Mouse (Mus musculus) cortical plate, adult 2 months (tissue): ENCODE results near the gene Klk1b3. TPM values are rescaled to one million over a fixed set of nuclear protein-coding genes. Genes with fewer than 3 reads are reported as not detected.
"Not testable (repeated sequence)": the region's sequence is repeated elsewhere in the genome, so short reads cannot be mapped to it uniquely, and the experiment has no call there.

ENCODE experiments used
- H3K27ac ChIP-seq: fragments of 200-500 bp; 2 replicates; pipeline ENCODE4 v1.5.1; 2012; ENCODE audit warnings: low read length, control low read depth, inconsistent platforms; ENCODE audit not compliant: insufficient read depth
- H3K4me1 ChIP-seq: fragments of 200-500 bp; 2 replicates; pipeline ENCODE4 v1.6.1; 2011; ENCODE audit warnings: low read length; ENCODE audit not compliant: control insufficient read depth, insufficient read depth
- H3K4me3 ChIP-seq: fragments of 200-500 bp; 2 replicates; pipeline ENCODE4 v1.5.1; 2011; ENCODE audit warnings: mild to moderate bottlenecking, low read length, control low read depth; ENCODE audit not compliant: insufficient read depth
- CTCF ChIP-seq: fragments of 200-500 bp; IDR thresholded peaks from 2 replicates; pipeline ENCODE4 v1.5.1; 2011; ENCODE audit warnings: mild to moderate bottlenecking, control low read depth, low read length; ENCODE audit not compliant: insufficient read depth; ENCODE audit errors: extremely low read depth
- POLR2A ChIP-seq: fragments of 200-500 bp; IDR thresholded peaks from 2 replicates; pipeline ENCODE4 v1.6.1; 2011; ENCODE audit warnings: mild to moderate bottlenecking, low read length, control low read depth; ENCODE audit not compliant: insufficient read depth; ENCODE audit errors: extremely low read depth
- polyA plus RNA-seq: library from polyadenylated mRNA; depleted of rRNA; stranded (reverse); fragments of >200 nt; gene quantifications from 2 replicates; pipeline ENCODE4 v1.2.3, GENCODE M21; 2012; rRNA removed

Klk1b3 gene
- polyA plus RNA-seq, result 0.13 and 0.15 TPM in 2 replicates

DNA sequence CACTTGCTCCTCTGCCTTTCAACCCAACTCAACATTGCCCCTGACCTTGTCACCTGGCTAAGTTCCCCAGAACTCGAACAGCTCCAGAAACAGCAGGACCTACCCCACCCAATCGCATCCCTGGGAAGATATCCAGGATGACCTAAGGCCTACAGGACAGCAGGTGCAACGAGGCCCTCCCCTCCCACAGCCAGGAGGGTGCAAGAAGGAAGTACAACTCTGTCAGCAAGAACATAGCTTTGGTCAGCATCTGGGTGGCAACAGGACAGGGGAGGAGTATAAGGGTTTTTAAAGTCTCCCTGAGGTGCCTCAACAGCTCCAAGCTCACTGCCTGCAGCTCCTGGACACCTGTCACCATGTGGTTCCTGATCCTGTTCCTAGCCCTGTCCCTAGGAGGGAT is at the start of gene Klk1b3:
Gene Klk1b3, plus strand, starts transcription at position 301 of the 400 bp plus-strand sequence.
- Histone ChIP-seq H3K27ac (no peak within 1 kb of the TSS), H3K4me1 (no peaks in the 10 kb centered on the region), H3K4me3 (no peak within 1 kb of the TSS)
- TF ChIP-seq CTCF (no peak), POLR2A (no peak)

DNA sequence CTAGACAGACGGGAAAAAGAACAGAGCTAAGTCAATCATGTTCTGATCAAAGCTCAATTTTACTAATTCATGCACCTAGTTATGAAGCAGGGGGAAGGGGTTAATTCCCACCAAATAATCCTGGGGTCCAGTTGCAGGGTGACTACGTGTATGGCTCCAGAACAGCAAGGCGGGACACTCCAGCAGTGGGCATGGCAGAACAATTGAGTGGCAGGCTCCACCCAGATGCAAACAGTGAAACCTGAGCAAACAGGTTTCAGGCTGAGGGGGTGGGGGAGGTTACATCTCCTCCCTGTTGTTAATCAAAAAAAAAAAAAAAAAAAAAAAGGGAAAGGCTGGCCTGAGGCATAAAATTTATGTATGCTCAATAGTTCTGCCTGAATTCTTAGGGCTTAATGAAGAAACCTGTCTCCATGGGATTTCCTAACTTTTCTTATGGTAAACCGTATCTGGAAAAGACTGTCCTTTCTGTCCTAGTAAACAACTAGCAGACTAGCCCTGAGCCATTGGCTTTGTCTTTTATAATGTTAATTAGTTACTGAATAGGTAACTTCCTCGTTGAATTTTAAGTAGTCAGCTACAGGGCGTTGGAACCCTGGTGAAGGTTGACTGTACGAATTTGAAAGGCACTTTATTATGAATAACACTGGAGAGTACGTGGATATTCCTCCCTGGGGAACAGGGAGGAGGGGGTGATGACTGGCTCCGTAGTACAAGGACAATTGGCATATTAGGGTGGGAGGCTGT is 18.5 kb upstream of the Klk1b3 start:
- Histone ChIP-seq H3K4me1 (no peaks in the 10 kb centered on the region), H3K27ac (no peak overlapping the region), H3K4me3 (no peak overlapping the region)
- TF ChIP-seq CTCF, result no peak
- no peak for TF ChIP-seq POLR2A

DNA sequence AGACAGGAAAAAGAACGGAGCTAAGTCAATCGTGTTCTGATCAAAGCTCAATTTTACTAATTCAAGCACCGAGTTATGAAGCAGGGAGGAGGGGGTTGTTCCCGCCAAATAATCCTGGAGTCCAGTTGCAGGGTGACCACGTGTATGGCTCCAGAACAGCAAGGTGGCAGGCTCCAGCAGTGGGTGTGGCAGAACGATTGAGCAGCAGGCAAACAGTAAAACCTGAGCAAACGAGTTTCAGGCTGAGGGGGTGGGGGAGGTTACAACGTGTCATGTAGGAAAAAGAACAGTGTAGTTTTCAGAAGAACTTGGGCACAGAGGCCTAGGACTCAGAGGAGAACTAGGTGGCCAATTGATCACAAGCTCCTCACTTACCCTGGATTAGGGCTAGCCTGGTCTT is 11.5 kb upstream of the Klk1b3 start:
- H3K4me1 ChIP-seq, H3K27ac ChIP-seq, H3K4me3 ChIP-seq: not testable (repeated sequence)

DNA sequence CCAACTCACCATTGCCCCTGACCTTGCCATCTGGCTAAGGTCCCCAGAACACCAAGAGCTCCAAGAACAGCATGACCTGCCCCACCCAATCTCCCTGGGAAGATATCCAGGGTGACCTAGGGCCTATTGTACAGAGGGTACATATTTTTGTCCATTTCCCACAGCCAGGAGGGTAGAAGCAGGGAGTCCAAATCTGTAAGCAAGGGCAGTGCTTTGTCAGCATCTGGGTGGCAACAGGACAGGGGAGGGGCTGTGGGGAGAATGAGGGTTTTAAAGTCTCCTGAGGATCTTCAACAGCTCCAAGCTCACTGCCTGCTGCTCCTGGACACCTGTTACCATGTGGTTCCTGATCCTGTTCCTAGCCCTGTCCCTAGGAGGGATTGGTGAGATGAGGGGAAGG is 10.1 kb upstream of the Klk1b3 start, which contains the start of gene Klk1b24:
Gene Klk1b24, plus strand, starts transcription at position 301 of the 400 bp plus-strand sequence.
- H3K27ac ChIP-seq, result not testable (repeated sequence)

DNA sequence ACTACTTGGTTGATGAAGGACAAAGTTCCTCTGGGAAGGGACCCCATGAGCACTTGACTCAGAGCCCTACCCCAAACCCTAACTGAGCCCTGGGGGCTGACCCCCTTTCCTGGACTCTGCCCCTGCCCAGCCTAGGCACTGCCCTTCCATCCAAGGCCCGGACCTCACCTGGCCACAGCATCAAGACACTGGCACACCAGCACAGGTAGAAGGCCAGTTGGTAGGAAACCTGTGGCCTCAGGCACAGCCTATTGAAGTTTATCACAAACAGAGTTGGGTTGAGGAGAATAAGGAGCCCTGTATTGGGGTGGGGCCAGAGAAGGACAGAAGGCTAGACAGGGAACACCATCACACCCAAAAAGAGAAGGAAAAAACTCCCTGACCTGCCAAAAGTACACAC is 4.5 kb upstream of the Klk1b3 start:
- H3K27ac ChIP-seq, H3K4me3 ChIP-seq, H3K4me1 ChIP-seq: not testable (repeated sequence)

More for the DNA sequence above, 10.1 kb upstream of the Klk1b3 start, which contains the start of gene Klk1b24:
- not testable (repeated sequence) for H3K4me3 ChIP-seq, H3K4me1 ChIP-seq

DNA sequence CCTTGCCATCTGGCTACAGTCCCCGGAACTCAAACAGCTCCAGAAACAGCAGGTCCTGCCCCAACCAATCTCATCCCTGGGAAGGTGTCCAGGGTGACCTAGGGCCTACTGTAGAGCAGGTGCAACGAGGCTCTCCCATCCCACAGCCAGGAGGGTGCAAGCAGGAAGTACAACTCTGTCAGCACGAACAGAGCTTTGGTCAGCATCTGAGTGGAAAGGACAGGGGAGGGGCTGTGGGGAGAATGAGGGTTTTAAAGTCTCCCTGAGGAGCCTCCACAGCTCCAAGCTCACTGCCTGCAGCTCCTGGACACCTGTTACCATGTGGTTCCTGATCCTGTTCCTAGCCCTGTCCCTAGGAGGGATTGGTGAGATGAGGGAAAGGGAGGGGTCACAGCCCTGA is 9.1 kb downstream of the Klk1b3 start, which contains the start of gene Klk1b4:
Gene Klk1b4, plus strand, starts transcription at position 301 of the 400 bp plus-strand sequence.
- H3K27ac ChIP-seq, H3K4me3 ChIP-seq, H3K4me1 ChIP-seq: not testable (repeated sequence)

DNA sequence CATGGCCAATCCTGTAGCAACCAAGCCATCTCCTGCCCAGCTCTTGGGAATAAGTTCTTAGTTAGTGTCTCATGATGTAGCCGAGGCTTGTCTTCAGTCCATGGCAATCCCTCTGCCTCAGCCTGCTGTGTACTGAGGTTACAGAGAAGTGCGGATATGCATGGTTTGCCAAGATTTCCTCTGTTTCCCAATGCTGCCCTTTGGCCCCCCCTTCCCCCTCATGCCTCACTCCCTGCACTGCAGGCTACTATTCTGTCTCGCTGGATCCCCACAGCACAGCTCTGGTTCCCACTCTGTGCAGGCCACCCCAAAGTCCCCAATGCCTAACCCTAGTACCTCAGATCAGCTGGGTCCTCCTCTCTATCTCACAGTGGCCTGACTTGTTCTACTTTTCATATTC is 10.3 kb downstream of the Klk1b3 start:
- no peak overlapping the region for H3K4me3 ChIP-seq
- no peak for TF ChIP-seq POLR2A
- no peak overlapping the region for H3K27ac ChIP-seq
- H3K4me1 ChIP-seq, result no peaks in the 10 kb centered on the region

DNA sequence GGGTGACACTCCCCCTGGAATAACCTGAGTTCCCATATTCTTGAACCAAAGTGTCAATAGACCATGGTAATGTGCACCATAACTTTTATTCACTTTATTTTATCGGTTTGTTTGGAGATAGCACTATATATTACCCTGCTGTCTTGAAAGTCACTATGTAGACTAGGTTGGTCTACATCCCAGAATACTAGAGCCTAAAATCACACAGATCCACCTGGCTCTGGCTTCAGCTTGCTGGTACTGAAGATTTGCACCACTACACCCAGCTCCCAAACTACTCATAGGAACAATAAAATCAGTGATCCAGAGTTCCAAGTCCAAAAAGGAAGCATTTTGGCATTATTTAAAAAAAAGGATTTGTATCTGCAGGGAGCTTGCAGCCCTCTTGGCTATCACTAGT is 17.7 kb downstream of the Klk1b3 start, which contains the start of gene Klk1b5:
Gene Klk1b5, plus strand, starts transcription at position 301 of the 400 bp plus-strand sequence.
- H3K27ac ChIP-seq, result no peak within 1 kb of the TSS
- H3K4me1 ChIP-seq, result no peaks in the 10 kb centered on the region
- TF ChIP-seq CTCF (no peak), POLR2A (no peak)
- H3K4me3 ChIP-seq, result no peak within 1 kb of the TSS

DNA sequence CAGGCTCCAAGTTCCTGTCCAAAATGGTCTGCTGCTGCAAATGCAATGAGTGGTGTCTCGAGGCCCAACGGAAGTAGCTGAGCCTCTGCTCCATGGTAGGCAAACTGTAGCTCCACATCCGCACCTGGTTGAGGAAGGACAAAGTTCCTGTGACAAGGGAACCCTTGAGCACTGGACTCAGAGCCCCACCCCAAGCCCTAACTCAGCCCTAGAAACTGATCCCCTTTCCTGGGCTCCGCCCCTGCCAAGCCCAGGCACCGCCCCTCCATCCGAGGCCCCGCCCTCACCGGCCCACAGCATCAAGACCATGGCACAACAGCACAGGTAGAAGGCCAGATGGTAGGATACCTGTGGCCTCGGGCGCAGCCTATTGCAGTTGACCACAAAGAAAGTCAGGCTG is 23.6 kb downstream of the Klk1b3 start:
- H3K27ac ChIP-seq, H3K4me1 ChIP-seq, H3K4me3 ChIP-seq: not testable (repeated sequence)

DNA sequence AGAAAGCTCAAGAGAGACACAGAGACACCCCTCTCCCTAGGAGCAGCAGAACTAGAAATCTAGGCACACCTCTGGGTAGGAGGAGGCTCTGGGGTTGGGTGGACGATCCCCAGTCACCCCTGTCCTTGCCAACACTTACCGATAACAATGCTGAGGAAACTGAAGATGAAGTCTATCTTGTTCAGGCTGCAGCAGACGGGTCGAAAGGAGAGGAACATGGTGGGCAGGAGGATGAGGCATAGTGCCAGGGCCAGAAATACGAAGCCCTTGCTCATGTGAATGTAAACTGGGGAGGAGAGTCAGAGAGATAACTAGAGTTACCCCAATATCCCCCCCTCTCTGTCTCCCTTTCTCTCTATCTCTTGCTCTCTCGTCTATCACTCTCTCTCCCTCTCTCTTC is 24.3 kb downstream of the Klk1b3 start:
- H3K4me3 ChIP-seq, H3K4me1 ChIP-seq, H3K27ac ChIP-seq: not testable (repeated sequence)

DNA sequence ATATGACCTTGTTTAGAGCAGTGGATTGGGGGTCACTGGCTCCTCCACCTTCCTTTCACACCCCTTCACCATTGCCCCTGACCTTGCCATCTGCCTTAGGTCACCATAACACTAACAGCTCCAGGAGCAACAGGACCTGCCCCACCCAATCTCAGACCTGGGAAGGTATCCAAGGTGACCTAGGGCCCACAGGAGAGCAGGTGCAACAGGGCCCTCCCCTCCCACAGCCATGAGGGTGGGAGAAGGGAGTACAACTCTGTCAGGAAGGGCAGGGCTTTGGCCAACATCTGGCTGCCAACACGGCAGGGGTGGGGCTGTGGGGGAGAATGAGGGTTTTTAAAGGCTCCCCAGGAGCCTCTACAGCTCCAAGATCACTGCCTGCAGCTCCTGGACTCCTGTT is 27.1 kb downstream of the Klk1b3 start, which contains the start of gene Klk1:
Gene Klk1, plus strand, starts transcription at position 285 of the 400 bp plus-strand sequence.
- Histone ChIP-seq H3K4me3 (no peak within 1 kb of the TSS), H3K27ac (no peak within 1 kb of the TSS), H3K4me1 (no peaks in the 10 kb centered on the region)
- TF ChIP-seq POLR2A (no peak), CTCF (no peak)
